Mouse (Mus musculus): ENCODE measurements around the gene Gprin1. TPM values are rescaled to one million over a fixed set of nuclear protein-coding genes. Genes with fewer than 3 reads are reported as not detected.

Gene Gprin1
- total and polyA plus RNA-seq, 2 experiments from 2014 or later, result 23.0 to 170 TPM

DNA sequence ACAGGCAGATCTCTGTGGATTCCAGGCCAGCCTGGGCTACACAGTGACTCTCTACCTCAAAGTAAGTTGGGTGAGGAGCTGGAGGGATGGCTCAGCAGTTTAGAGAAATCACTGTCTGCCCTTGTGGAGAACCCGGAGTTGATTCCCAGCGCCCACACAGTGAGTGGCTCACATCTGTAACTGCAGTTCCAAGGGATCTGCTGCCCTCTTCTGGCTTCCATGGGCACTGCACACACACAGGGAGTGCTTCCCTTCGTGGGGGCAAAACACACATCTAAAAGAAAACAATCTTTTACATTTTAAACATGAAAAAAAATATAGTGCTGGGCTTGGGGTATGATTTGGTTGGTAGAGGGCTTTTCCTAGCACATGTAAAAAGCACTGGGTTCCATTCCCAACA lies 26.5 kb downstream of the Gprin1 start:
- Histone ChIP-seq H3K9me3 (ENCODE audit: low read length) (no peaks in the 10 kb centered on the region), H3K9ac (replicated peaks; ENCODE audit: low read length, poor library complexity, severe bottlenecking) (no peak overlapping the region), H3K4me2 (ENCODE audit: low read depth, low read length, poor library complexity, severe bottlenecking) (no peak overlapping the region), H3K4me3 (ENCODE audit: low read depth, low read length) (no peak overlapping the region), H3K27ac (ENCODE audit: low read depth, low read length) (no peak overlapping the region), H3K36me3 (ENCODE audit: insufficient read depth, low read length) (no peaks in the 10 kb centered on the region), H3K27me3 (ENCODE audit: insufficient read depth, low read length) (no peaks in the 10 kb centered on the region), H3K4me1 (ENCODE audit: insufficient read depth, low read length) (no peaks in the 10 kb centered on the region)
- TF ChIP-seq CTCF (IDR thresholded peaks at IDR 0.05), result 0 out of 2 replicates have a peak, but pooled peaks have one; percentile 12
- no peak for DNase-seq (ENCODE audit: low spot score)
- ATAC-seq (ENCODE audit: low FRiP score), result no peak
- WGBS, result 95% methylated on average over 3 of the region's 3 CpGs

DNA sequence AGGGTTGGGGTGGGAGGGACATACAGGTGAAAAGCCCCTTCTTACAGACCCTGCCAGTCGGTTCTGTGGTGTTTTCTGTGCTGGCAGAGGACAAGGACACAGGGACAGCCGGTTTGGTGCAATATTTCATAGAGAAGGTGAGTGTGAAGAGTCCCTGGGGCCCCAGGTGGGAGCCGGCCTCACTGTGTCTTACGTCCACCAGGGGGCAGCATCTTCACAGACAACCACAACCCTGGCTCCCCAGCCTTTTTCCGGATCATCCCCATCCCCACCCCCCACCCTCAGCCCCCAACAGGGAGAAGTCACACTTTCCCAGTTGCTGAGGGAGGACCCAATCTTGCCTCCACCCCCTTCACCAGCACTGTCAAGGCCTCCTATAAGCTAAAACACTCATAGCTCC lies 32.8 kb downstream of the Gprin1 start:
- Histone ChIP-seq H3K27me3 (ENCODE audit: insufficient read depth, low read length) (no peaks in the 10 kb centered on the region), H3K27ac (ENCODE audit: low read depth, low read length) (no peak overlapping the region), H3K4me3 (ENCODE audit: low read depth, low read length) (no peak overlapping the region), H3K4me1 (ENCODE audit: insufficient read depth, low read length) (no peaks in the 10 kb centered on the region), H3K9ac (replicated peaks; ENCODE audit: low read length, poor library complexity, severe bottlenecking) (no peak overlapping the region), H3K36me3 (ENCODE audit: insufficient read depth, low read length) (no peaks in the 10 kb centered on the region), H3K4me2 (ENCODE audit: low read depth, low read length, poor library complexity, severe bottlenecking) (no peak overlapping the region), H3K9me3 (ENCODE audit: low read length) (no peaks in the 10 kb centered on the region)
- DNase-seq (ENCODE audit: low spot score) (peak; percentile 62), ATAC-seq (ENCODE audit: low FRiP score) (no peak)
- TF ChIP-seq CTCF (IDR thresholded peaks at IDR 0.05), result peak; percentile 70
- 4% methylated on average over 5 of the region's 5 CpGs for WGBS

DNA sequence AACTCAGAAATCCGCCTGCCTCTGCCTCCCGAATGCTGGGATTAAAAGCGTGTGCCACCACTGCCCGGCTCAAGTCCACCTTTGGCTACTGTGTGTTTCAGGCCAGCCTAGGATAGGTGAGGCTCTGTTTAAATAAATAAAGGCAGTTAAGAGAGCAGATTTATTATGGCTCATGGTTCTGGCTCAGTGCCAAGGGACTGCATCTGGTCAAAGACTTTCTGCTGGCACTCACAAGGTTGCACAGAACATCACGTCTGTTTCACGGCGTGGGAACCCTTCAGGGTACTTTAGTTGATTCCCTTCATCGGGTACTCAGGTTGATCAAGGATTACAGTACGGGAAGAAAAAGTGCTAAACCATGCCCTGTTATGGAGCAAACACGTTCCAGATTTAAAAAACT lies 34.7 kb downstream of the Gprin1 start:
- no peaks in the 10 kb centered on the region for H3K27me3 ChIP-seq (ENCODE audit: insufficient read depth, low read length)
- no peaks in the 10 kb centered on the region for H3K36me3 ChIP-seq (ENCODE audit: insufficient read depth, low read length)
- WGBS, result 76% methylated on average over 10 of the region's 10 CpGs
- ATAC-seq (ENCODE audit: low FRiP score), result no peak
- no peak overlapping the region for H3K9ac ChIP-seq (replicated peaks; ENCODE audit: low read length, poor library complexity, severe bottlenecking)
- H3K27ac ChIP-seq (ENCODE audit: low read depth, low read length), result no peak overlapping the region
- no peaks in the 10 kb centered on the region for H3K4me1 ChIP-seq (ENCODE audit: insufficient read depth, low read length)
- no peak overlapping the region for H3K4me3 ChIP-seq (ENCODE audit: low read depth, low read length)
- TF ChIP-seq CTCF (IDR thresholded peaks at IDR 0.05), result no peak
- H3K9me3 ChIP-seq (ENCODE audit: low read length), result no peaks in the 10 kb centered on the region
- H3K4me2 ChIP-seq (ENCODE audit: low read depth, low read length, poor library complexity, severe bottlenecking), result no peak overlapping the region
- peak; percentile 38 for DNase-seq (ENCODE audit: low spot score)

DNA sequence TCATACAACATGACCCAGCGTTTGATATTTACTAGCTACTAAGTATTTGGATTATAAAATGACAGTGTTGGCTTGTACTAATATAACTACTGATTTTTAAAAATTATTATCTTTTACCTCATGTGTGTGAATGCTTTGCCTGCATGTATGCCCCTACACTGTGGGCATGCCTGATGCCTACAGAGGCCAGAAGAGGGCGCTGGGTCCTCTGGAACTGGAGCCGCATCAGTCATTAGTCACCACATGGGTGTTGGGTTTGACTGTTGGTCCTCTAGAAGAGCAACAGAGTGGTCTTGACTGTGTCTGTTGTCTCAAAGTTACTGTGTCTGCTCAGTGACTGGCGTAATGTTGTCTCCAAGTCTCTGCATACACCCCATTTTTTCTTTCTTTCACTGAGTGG lies 35.3 kb downstream of the Gprin1 start:
- WGBS, result 46% methylated on average over 4 of the region's 4 CpGs
- no peaks in the 10 kb centered on the region for H3K27me3 ChIP-seq (ENCODE audit: insufficient read depth, low read length)
- DNase-seq (ENCODE audit: low spot score) (no peak), ATAC-seq (ENCODE audit: low FRiP score) (no peak)
- no peaks in the 10 kb centered on the region for H3K9me3 ChIP-seq (ENCODE audit: low read length)
- peak; percentile 48; the same call in 1 of the 2 replicates for TF ChIP-seq CTCF (IDR thresholded peaks at IDR 0.05)
- no peaks in the 10 kb centered on the region for H3K4me1 ChIP-seq (ENCODE audit: insufficient read depth, low read length)
- no peak overlapping the region for H3K27ac ChIP-seq (ENCODE audit: low read depth, low read length)
- no peak overlapping the region for H3K9ac ChIP-seq (replicated peaks; ENCODE audit: low read length, poor library complexity, severe bottlenecking)
- no peaks in the 10 kb centered on the region for H3K36me3 ChIP-seq (ENCODE audit: insufficient read depth, low read length)
- H3K4me3 ChIP-seq (ENCODE audit: low read depth, low read length), result no peak overlapping the region
- no peak overlapping the region for H3K4me2 ChIP-seq (ENCODE audit: low read depth, low read length, poor library complexity, severe bottlenecking)

DNA sequence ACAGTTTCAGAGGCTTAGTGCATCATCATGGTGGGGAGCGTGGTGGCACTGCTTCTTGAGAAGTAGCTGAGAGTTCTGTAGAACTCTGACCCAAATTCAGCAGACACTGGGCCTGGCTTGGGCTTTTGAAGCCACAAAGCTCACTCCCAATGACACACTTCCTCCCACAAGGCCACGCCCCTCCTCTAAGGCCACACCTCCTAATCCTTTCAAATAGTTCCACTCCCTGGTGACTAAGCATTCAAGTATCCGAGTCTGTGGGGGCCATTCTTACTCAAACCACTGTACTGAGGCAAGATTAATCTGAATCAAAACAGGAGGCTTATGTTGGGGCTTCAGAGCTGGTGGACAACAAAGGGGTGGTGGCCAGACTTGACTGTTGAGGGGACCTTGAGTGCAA lies 38.8 kb downstream of the Gprin1 start:
- H3K9ac ChIP-seq (replicated peaks; ENCODE audit: low read length, poor library complexity, severe bottlenecking), result no peak overlapping the region
- no peak for TF ChIP-seq CTCF (IDR thresholded peaks at IDR 0.05)
- 79% methylated on average over 3 of the region's 3 CpGs for WGBS

DNA sequence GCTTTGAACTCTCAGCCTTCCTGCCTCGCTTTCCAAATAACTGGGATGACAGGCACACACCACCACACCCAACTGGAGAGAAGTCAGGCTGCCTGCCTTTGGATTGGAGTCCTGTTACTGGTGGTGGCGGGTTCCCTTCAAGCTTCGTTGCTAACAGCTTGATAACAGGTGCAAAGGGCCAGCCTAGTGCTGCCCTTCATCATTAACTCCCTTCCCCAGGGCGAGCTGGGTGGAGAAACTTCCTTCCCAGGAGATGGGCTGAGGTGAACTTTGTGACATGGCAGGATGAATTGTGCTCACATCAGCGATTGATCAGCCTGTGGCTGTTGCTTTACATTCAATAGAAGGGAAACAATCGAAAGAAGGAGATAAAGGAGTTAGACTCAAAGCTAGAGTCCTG lies 44.8 kb downstream of the Gprin1 start:
- Histone ChIP-seq H3K4me1 (ENCODE audit: insufficient read depth, low read length) (no peaks in the 10 kb centered on the region), H3K9ac (replicated peaks; ENCODE audit: low read length, poor library complexity, severe bottlenecking) (no peak overlapping the region), H3K27ac (ENCODE audit: low read depth, low read length) (no peak overlapping the region), H3K9me3 (ENCODE audit: low read length) (no peaks in the 10 kb centered on the region), H3K4me2 (ENCODE audit: low read depth, low read length, poor library complexity, severe bottlenecking) (no peak overlapping the region), H3K27me3 (ENCODE audit: insufficient read depth, low read length) (no peaks in the 10 kb centered on the region), H3K36me3 (ENCODE audit: insufficient read depth, low read length) (no peaks in the 10 kb centered on the region), H3K4me3 (ENCODE audit: low read depth, low read length) (no peak overlapping the region)
- no peak for TF ChIP-seq CTCF (IDR thresholded peaks at IDR 0.05)
- ATAC-seq (ENCODE audit: low FRiP score) (no peak), DNase-seq (ENCODE audit: low spot score) (no peak)
- WGBS, result 55% methylated on average over 6 of the region's 6 CpGs

More for the DNA sequence above, 38.8 kb downstream of the Gprin1 start:
- DNase-seq (ENCODE audit: low spot score) (no peak), ATAC-seq (ENCODE audit: low FRiP score) (no peak)
- Histone ChIP-seq H3K27ac (ENCODE audit: low read depth, low read length) (no peak overlapping the region), H3K9me3 (ENCODE audit: low read length) (no peaks in the 10 kb centered on the region), H3K4me2 (ENCODE audit: low read depth, low read length, poor library complexity, severe bottlenecking) (no peak overlapping the region), H3K36me3 (ENCODE audit: insufficient read depth, low read length) (no peaks in the 10 kb centered on the region), H3K4me1 (ENCODE audit: insufficient read depth, low read length) (no peaks in the 10 kb centered on the region), H3K27me3 (ENCODE audit: insufficient read depth, low read length) (no peaks in the 10 kb centered on the region), H3K4me3 (ENCODE audit: low read depth, low read length) (no peak overlapping the region)

Measured in midbrain, postnatal 0 days (tissue).